Mouse (Mus musculus) left cerebral cortex, adult 9 months (tissue): ENCODE measurements around the gene Mroh8.
"Not testable (repeated sequence)": the region's sequence is repeated elsewhere in the genome, so short reads cannot be mapped to it uniquely, and the experiment has no call there.

ENCODE experiments used
- DNase-seq, 2 experiments: peaks; one replicate each; pipeline ENCODE4 v3.0.0; 2022; ENCODE audit warnings: low spot score in 2 of 2

Mroh8 gene

GRCm38 (mm10) chr2:157198405-157198804, 80.9 kb downstream of the Mroh8 start:
- not testable (repeated sequence) for DNase-seq

DNA sequence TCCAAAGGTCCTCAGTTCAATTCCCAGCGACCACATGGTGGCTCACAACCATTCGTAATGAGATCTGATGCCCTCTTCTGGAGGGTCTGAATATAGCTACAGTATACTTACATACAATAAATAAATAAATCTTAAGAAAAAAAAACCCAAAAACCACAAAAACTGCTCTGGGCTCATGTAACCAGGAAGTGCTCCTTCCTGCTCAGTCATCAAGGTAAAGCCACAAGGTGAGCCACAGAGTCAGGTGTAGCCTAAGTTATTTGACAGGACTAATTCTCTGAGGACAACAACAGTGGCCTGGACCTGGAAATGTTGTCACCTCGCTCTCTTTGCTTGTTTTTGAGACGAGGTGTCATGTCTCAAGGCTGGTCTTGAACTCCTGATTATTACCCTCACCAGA, 88.7 kb downstream of the Mroh8 start:
- DNase-seq: no peak

- no peak for DNase-seq
Observed at GRCm38 (mm10) chr2:157187223-157187622, 92.1 kb downstream of the Mroh8 start.

DNA sequence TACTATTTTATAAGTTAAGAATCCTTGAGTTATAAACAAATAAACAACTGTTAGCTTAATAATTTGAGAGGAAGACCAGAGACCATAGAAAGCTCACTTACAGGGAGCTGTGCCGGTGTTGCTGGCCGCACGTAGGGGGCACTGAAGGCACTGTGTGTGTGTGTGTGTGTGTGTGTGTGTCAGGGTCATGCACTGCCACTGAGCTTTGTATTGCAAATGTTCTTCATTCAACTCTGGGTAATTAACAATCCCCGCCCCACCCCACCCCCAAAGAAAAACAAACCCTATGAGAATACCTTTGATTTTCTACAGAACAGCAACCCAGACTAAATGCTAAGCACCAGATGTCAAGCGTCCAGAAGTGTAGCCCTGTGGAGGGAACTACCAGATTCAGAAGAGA, 92.8 kb downstream of the Mroh8 start:
- DNase-seq: no peak

DNA sequence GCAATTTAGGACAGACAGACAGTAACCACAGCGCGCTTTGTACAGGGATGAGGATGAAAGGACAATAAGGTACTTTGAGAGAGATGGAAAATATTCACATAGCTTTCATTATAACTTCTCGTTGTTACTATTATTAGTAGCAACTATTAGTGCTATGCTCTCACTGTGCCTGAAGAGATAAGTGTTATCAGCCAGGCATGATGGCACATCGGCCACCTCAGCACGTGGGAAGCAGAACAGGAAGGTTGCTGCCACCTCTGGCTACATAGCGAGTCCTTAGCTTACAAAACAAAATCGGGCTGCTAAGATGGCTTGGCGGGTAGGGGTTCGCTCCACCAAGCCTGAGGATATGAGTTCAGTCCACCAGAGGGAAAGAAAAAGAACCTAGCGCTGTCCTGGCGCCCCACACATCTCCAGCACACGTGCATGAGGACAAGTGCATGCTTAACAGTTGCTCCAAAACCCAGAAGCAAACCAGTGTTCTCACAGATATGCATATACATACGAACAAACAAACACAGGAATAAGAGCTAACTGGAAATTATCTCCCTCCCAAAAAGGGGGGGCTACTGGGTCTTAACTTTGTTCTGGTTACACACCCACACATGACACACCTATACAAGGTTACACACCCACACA, 94.2 kb downstream of the Mroh8 start:
- no peak for DNase-seq

DNA sequence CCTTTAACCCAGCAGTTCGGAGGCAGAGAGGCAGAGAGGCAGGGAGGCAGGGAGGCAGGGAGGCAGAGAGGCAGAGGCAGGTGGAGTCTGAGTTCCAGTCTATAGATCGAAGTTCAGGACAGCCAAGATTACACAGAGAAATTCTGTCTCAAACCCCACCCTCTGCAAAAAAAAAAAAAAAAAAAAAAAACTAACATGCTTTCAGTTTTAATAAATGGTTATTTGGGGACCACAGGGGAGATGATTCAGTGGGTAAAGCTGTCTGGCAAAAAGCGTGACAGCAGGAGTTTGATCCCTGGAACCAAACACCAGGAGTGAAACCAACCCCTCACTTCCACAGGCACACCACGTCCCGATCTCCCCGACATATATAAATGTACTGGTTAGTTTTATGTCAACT, 101.2 kb downstream of the Mroh8 start:
- no peak for DNase-seq

GRCm38 (mm10) chr2:157176248-157176647, 103.1 kb downstream of the Mroh8 start:
- DNase-seq: no peak

- no peak for DNase-seq
Observed at GRCm38 (mm10) chr2:157174416-157174815, 104.9 kb downstream of the Mroh8 start.

DNA sequence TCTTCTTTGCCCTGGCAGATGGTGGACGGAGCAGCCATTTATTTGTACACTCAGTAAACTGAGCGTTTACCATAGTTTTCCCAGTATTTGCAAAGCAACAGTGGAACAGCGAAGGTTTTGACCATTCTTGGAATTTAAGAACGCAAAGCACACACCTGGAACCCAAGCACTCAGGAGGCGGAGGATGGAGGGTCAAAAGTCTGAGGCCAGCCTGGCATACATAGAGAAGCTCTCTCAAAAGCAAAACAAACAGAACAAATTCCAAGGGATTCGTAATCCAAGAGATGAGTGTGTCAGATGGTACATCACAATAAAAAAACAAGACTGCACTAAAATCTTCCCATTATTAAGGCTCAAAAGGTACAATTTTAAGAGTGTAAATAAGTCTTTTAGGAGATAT, 105.8 kb downstream of the Mroh8 start:
- DNase-seq: no peak

- DNase-seq: no peak
Observed at GRCm38 (mm10) chr2:157172984-157173383, 106.4 kb downstream of the Mroh8 start.

DNA sequence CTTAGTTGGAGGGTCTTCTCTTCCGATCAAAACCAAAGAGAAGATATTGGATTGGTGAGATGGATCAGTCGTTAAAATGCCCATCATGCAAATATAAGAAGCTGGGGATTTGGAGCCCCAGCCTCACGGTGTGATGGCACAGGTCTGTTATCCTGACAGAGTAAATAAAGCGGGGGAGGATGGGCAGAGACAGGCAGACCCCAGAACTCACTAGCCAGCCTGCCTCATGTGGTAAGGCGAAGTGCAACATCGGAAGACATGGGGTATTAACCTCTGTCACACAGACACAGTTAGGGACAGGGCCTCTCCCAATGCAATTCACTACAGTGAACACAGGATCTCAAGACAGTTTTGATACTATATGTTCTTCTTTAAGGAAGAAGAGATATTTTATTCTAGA, 108.7 kb downstream of the Mroh8 start:
- no peak for DNase-seq

- peak in 1 of 2 experiments; percentile 15 for DNase-seq
Observed at GRCm38 (mm10) chr2:157170166-157170565, 109.2 kb downstream of the Mroh8 start.

GRCm38 (mm10) chr2:157166371-157167080, 112.8 kb downstream of the Mroh8 start:
- peak in 1 of 2 experiments; percentile 44 for DNase-seq

DNA sequence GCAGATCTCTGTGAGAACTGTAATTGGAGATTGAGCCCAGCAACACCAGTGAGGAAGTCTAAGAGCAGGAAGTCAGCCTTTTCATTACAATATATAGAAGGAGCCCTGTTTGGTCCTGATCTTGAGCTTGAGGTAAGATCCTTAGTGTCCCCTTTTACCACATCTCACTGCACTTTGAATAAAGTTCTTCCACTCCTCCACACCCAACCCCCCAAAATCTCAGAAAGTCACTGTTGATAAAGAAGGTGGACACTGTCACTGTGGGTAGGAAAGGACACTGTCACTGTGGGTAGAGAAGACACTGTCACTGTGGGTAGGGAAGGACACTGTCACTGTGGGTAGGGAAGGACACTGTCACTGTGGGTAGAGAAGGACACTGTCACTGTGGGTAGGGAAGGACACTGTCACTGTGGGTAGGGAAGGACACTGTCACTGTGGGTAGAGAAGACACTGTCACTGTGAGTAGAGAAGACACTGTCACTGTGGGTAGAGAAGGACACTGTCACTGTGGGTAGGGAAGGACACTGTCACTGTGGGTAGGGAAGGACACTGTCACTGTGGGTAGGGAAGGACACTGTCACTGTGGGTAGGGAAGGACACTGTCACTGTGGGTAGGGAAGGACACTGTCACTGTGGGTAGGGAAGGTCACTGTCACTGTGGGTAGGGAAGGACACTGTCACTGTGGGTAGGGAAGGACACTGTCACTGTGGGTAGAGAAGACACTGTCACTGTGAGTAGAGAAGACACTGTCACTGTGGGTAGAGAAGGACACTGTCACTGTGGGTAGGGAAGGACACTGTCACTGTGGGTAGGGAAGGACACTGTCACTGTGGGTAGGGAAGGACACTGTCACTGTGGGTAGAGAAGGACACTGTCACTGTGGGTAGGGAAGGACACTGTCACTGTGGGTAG, 113.8 kb downstream of the Mroh8 start:
- not testable (repeated sequence) for DNase-seq

DNA sequence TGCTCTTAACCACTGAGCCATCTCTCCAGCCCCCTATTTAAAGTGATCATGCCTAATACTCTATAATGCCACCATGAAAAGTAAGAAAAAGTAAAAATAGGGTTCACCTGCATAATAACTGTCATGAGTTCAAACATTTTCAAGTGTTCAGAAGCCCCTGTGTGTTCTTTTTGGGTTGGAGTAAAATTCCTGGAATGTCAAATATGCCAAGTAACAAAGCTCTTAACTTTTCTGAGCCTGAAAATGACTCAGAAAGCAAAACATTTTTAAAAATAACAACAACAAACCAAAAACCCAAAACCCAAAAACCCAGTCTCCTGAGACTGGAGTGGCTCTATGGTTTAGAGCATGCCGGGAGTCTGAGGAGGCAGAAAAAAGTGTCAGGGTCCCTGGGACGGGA, 115.2 kb downstream of the Mroh8 start:
- no peak for DNase-seq
